Mouse (Mus musculus) heart, embryonic 12.5 days (tissue): Measurements from ENCODE around the gene Lyve1. TPM values are rescaled to one million over a fixed set of nuclear protein-coding genes. Genes with fewer than 3 reads are reported as not detected.

Experiments
- ATAC-seq: fragments of 200-750 bp; cut with Nextera tagmentation; 2 replicates; pipeline ENCODE4 v1.8.0; 2017; ENCODE audit warnings: moderate TSS enrichment, moderate library complexity; ENCODE audit not compliant: insufficient number of reproducible peaks, low FRiP score
- H3K27ac ChIP-seq: fragments of 300-500 bp; sonication (generic); 2 replicates; pipeline ENCODE4 v1.5.1; 2016; ENCODE audit warnings: mild to moderate bottlenecking, moderate library complexity; ENCODE audit not compliant: poor library complexity, severe bottlenecking
- H3K27me3 ChIP-seq: fragments of 300-500 bp; sonication (generic); replicated peaks from 2 replicates; pipeline ENCODE4 v1.6.1; 2016; ENCODE audit warnings: mild to moderate bottlenecking, moderate library complexity
- H3K36me3 ChIP-seq: fragments of 300-500 bp; sonication (generic); 2 replicates; pipeline ENCODE4 v1.6.1; 2016; ENCODE audit warnings: mild to moderate bottlenecking, moderate library complexity
- H3K4me1 ChIP-seq: fragments of 300-500 bp; sonication (generic); replicated peaks from 2 replicates; pipeline ENCODE4 v1.6.1; 2016; ENCODE audit warnings: mild to moderate bottlenecking
- H3K4me2 ChIP-seq: fragments of 300-500 bp; sonication (generic); 2 replicates; pipeline ENCODE4 v1.6.1; 2016; ENCODE audit warnings: mild to moderate bottlenecking, moderate library complexity
- H3K4me3 ChIP-seq: fragments of 300-500 bp; sonication (generic); 2 replicates; pipeline ENCODE4 v1.5.1; 2016; ENCODE audit warnings: mild to moderate bottlenecking
- H3K9ac ChIP-seq: fragments of 300-500 bp; sonication (generic); 2 replicates; pipeline ENCODE4 v1.6.1; 2016; ENCODE audit warnings: mild to moderate bottlenecking, moderate library complexity
- H3K9me3 ChIP-seq: fragments of 300-500 bp; sonication (generic); replicated peaks from 2 replicates; pipeline ENCODE4 v1.6.1; 2016; ENCODE audit warnings: mild to moderate bottlenecking, moderate library complexity
- WGBS: fragments of 180-500 bp; shearing (Covaris S2); methylation state at CpG from one replicate; pipeline ENCODE4 v1.1.7; 2016; 5-methylcytosine and 5-hydroxymethylcytosine counted together
- polyA plus RNA-seq: library from polyadenylated mRNA; unstranded; fragments of >200 nt; fragmentation: Nextera tagmentation; extraction: Ambion mirVana; gene quantifications from 2 replicates; pipeline ENCODE4 v1.2.1, GENCODE M21; 2016

The Lyve1 gene
- polyA plus RNA-seq, 1 experiment from 2014 or later = 3.6 TPM

DNA sequence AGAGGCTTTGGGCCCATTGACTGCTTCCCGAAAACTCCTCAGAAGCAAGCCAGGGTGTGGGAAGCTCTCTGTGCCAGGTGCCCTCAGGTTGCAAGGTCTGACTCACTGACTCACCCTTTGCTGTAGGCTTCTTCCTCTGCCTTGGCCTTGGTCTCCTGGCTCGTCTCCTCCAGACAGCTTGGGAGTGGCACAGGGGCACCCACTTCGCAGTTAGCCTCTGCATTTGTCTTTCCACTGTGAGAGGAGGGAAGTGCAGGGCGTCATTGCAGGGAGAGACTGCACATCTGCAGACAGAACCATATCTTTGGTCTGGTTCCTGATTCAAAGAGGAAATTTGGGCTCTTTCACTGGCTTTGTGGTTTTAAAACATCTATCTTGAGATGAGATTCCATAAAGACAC, 15.0 kb upstream of the Lyve1 start:
- Histone ChIP-seq H3K9ac (no peak overlapping the region), H3K27me3 (no peaks in the 10 kb centered on the region), H3K27ac (peak overlapping the region; percentile 74; the same call in 1 of the 2 replicates), H3K36me3 (peaks cover 9% of the 10 kb centered on the region; the same call in 1 of the 2 replicates), H3K4me1 (peaks cover 22% of the 10 kb centered on the region), H3K9me3 (no peaks in the 10 kb centered on the region), H3K4me2 (no peak overlapping the region), H3K4me3 (no peak overlapping the region)
- ATAC-seq = no peak
- 72% methylated on average over 4 of the region's 4 CpGs for WGBS

DNA sequence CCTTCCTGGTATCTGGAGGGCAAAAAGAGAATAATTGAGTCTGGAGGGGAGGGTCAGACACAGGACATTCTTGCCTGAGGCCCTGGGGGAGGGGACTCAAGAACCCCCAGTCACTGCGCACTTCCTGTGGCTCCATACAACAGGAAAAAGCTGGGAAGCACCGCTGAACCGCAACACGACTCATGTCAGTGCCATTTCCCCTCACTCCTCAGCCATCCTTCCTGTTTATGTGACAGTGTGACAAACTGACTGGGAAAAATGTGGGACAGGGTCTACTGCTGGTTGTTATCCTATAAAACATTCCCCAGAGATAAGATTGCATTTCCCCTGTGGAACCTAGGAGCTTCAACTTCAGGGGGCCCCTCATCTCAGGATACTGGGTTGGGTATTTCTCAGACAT, 13.9 kb upstream of the Lyve1 start:
- Histone ChIP-seq H3K27me3 (no peaks in the 10 kb centered on the region), H3K4me2 (no peak overlapping the region), H3K36me3 (peaks cover 9% of the 10 kb centered on the region; the same call in 1 of the 2 replicates), H3K9ac (no peak overlapping the region), H3K27ac (peak overlapping the region; percentile 74), H3K4me1 (peaks cover 22% of the 10 kb centered on the region), H3K9me3 (no peaks in the 10 kb centered on the region), H3K4me3 (no peak overlapping the region)
- 47% methylated on average over 4 of the region's 4 CpGs for WGBS
- ATAC-seq = peak; percentile 66; the same call in 1 of the 2 replicates

DNA sequence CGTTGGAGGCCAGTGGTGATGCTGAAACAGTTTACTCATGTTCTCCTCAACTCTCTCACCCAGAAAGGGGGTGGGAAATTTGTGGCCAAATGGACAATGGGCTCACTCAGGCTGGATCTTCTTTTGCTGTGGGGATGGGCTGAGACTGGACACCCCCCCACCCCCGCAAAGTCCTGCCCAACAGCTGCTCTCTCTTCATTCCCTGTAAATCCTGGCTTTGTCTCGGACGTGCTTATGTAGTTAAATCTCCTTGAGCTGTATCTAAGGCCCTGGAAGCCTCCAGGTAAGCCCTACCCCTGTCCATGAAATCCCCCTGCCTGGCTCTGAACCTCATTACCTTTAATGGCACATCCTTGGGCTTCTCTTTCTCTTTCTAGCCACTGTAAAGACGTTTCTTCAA, 5.8 kb upstream of the Lyve1 start:
- 81% methylated on average over 5 of the region's 5 CpGs for WGBS
- Histone ChIP-seq H3K27ac (no peak overlapping the region), H3K36me3 (peaks cover 9% of the 10 kb centered on the region; the same call in 1 of the 2 replicates), H3K9ac (no peak overlapping the region), H3K27me3 (no peaks in the 10 kb centered on the region), H3K9me3 (0 out of 2 replicates have a peak, but pooled peaks cover 3% of the 10 kb centered on the region), H3K4me3 (no peak overlapping the region), H3K4me2 (no peak overlapping the region), H3K4me1 (peaks cover 10% of the 10 kb centered on the region)
- ATAC-seq = no peak

DNA sequence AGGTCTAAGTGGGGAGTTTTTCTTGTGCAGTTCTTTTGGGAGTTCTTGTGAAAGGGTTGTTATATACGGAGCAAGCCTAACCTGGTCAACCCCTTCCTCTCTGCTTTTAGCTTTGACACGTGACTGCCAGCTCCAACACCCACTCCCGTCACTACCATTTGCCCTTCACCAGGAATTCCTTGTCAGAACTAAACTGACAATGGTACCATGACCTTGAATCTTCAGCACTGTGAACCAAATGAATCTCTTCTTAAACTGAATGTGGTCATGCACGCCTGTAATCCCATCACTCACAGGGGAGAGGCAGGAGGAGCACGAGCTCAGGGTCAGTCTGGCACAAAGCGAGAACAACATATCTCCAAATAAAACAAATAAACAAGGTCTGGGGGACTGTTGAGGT, 4.1 kb upstream of the Lyve1 start:
- no peak overlapping the region for H3K4me2 ChIP-seq
- H3K27ac ChIP-seq = no peak overlapping the region
- 88% methylated on average over 6 of the region's 6 CpGs for WGBS
- no peak for ATAC-seq
- peaks cover 9% of the 10 kb centered on the region; the same call in 1 of the 2 replicates for H3K36me3 ChIP-seq
- 0 out of 2 replicates have a peak, but pooled peaks cover 3% of the 10 kb centered on the region for H3K9me3 ChIP-seq
- no peak overlapping the region for H3K4me3 ChIP-seq
- H3K9ac ChIP-seq = no peak overlapping the region
- H3K27me3 ChIP-seq = no peaks in the 10 kb centered on the region
- peaks cover 10% of the 10 kb centered on the region for H3K4me1 ChIP-seq

GRCm38 (mm10) chr7:110866021-110866420, 3.0 kb upstream of the Lyve1 start:
- no peak overlapping the region for H3K4me3 ChIP-seq
- ATAC-seq = no peak
- no peak overlapping the region for H3K4me2 ChIP-seq
- H3K27me3 ChIP-seq = no peaks in the 10 kb centered on the region
- 0 out of 2 replicates have a peak, but pooled peaks cover 3% of the 10 kb centered on the region for H3K9me3 ChIP-seq
- H3K9ac ChIP-seq = no peak overlapping the region
- H3K27ac ChIP-seq = no peak overlapping the region
- WGBS = 79% methylated on average over 3 of the region's 3 CpGs
- H3K36me3 ChIP-seq = peaks cover 5% of the 10 kb centered on the region; the same call in 1 of the 2 replicates
- peaks cover 10% of the 10 kb centered on the region for H3K4me1 ChIP-seq

DNA sequence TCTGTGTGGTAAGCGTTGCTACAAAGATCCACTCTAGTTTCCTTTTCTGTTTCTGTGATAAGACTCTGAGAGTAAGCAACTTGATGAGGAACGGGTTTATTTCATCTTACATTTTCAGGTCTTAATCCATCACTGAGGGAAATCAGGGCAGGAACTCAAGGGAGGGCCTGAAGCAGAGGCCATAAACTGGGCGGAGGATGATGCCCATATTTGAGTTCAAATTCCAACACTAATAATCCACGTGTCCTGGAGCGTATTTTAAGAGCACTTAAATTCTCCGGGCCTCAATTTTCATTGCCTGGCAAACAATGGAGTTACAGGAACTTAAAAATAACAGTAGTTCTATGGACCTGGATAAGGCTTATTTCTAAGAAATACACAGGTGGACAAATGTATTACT, 2.5 kb upstream of the Lyve1 start:
- H3K36me3 ChIP-seq = peaks cover 3% of the 10 kb centered on the region; the same call in 1 of the 2 replicates
- peaks cover 10% of the 10 kb centered on the region for H3K4me1 ChIP-seq
- 65% methylated on average over 6 of the region's 6 CpGs for WGBS
- H3K4me3 ChIP-seq = no peak overlapping the region
- H3K27ac ChIP-seq = no peak overlapping the region
- H3K9ac ChIP-seq = no peak overlapping the region
- H3K9me3 ChIP-seq = 0 out of 2 replicates have a peak, but pooled peaks cover 3% of the 10 kb centered on the region
- no peak for ATAC-seq
- H3K4me2 ChIP-seq = no peak overlapping the region
- no peaks in the 10 kb centered on the region for H3K27me3 ChIP-seq

- H3K4me2 ChIP-seq = peak overlapping the region; percentile 43; the same call in 1 of the 2 replicates
- H3K27ac ChIP-seq = no peak overlapping the region; the same call in 1 of the 2 replicates
- 0 out of 2 replicates have a peak, but pooled peaks cover 3% of the 10 kb centered on the region for H3K9me3 ChIP-seq
- ATAC-seq = 0 out of 2 replicates have a peak, but pooled peaks have one; percentile 42
- no peak overlapping the region for H3K9ac ChIP-seq
- no peak overlapping the region for H3K4me3 ChIP-seq
- 30% methylated on average over 10 of the region's 10 CpGs for WGBS
- peaks cover 14% of the 10 kb centered on the region for H3K4me1 ChIP-seq
- H3K36me3 ChIP-seq = no peaks in the 10 kb centered on the region
- H3K27me3 ChIP-seq = no peaks in the 10 kb centered on the region
These were observed 2.0 kb upstream of the Lyve1 start for GRCm38 (mm10) chr7:110865038-110865437.

GRCm38 (mm10) chr7:110860129-110860528, 2.9 kb downstream of the Lyve1 start:
- Histone ChIP-seq H3K4me2 (no peak overlapping the region), H3K27ac (no peak overlapping the region), H3K27me3 (no peaks in the 10 kb centered on the region), H3K36me3 (no peaks in the 10 kb centered on the region), H3K4me3 (no peak overlapping the region), H3K4me1 (peaks cover 7% of the 10 kb centered on the region), H3K9ac (no peak overlapping the region), H3K9me3 (no peaks in the 10 kb centered on the region)
- ATAC-seq = 0 out of 2 replicates have a peak, but pooled peaks have one; percentile 18
- WGBS = 18% methylated on average over 5 of the region's 5 CpGs

- WGBS = 65% methylated on average over 1 of the region's 1 CpGs
These were observed 7.4 kb downstream of the Lyve1 start for GRCm38 (mm10) chr7:110855604-110856003.

GRCm38 (mm10) chr7:110854927-110855546, 8.0 kb downstream of the Lyve1 start:
- Histone ChIP-seq H3K27ac (no peak overlapping the region), H3K4me3 (no peak overlapping the region), H3K36me3 (no peaks in the 10 kb centered on the region), H3K9ac (no peak overlapping the region), H3K27me3 (no peaks in the 10 kb centered on the region), H3K9me3 (no peaks in the 10 kb centered on the region), H3K4me2 (no peak overlapping the region), H3K4me1 (peaks cover 7% of the 10 kb centered on the region)
- 78% methylated on average over 8 of the region's 8 CpGs for WGBS
- ATAC-seq = no peak

More at GRCm38 (mm10) chr7:110855604-110856003, 7.4 kb downstream of the Lyve1 start:
- Histone ChIP-seq H3K4me2 (no peak overlapping the region), H3K36me3 (no peaks in the 10 kb centered on the region), H3K27me3 (no peaks in the 10 kb centered on the region), H3K9me3 (no peaks in the 10 kb centered on the region), H3K4me3 (no peak overlapping the region), H3K9ac (no peak overlapping the region), H3K27ac (no peak overlapping the region), H3K4me1 (peaks cover 10% of the 10 kb centered on the region)
- ATAC-seq = no peak

DNA sequence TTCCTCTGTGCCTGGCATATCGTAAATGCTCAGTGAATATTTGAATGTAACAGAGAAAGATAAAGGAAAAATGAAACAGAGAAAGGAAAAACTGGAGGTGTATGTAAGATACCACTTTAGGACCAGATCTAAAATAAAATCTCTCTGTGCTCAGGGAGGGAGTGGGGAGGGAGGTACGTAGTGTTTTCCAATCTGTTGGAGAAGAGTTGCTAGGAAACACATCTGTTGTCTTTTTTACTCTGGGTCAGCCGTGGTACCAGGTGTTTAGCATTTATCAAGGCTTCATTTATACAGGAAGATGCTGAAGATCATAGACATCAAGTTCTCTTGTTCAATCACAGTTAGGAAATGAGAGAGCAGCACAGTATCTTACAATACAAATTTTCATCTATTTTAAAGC, 8.5 kb downstream of the Lyve1 start:
- Histone ChIP-seq H3K27me3 (no peaks in the 10 kb centered on the region), H3K4me2 (no peak overlapping the region), H3K27ac (no peak overlapping the region), H3K9me3 (no peaks in the 10 kb centered on the region), H3K36me3 (no peaks in the 10 kb centered on the region), H3K9ac (no peak overlapping the region), H3K4me1 (peaks cover 7% of the 10 kb centered on the region), H3K4me3 (no peak overlapping the region)
- no peak for ATAC-seq
- WGBS = 60% methylated on average over 3 of the region's 3 CpGs
